Mouse (Mus musculus) lung, postnatal 0 days (tissue): ENCODE results near the gene Ctxn1.

Source experiments
- CTCF ChIP-seq: IDR thresholded peaks from 2 replicates; pipeline ENCODE4 v1.5.1; 2016; ENCODE audit warnings: antibody characterized with exemption, mild to moderate bottlenecking
- EP300 ChIP-seq: IDR thresholded peaks from 2 replicates; pipeline ENCODE4 v1.6.1; 2016; ENCODE audit warnings: antibody characterized with exemption, mild to moderate bottlenecking, control low read depth

DNA sequence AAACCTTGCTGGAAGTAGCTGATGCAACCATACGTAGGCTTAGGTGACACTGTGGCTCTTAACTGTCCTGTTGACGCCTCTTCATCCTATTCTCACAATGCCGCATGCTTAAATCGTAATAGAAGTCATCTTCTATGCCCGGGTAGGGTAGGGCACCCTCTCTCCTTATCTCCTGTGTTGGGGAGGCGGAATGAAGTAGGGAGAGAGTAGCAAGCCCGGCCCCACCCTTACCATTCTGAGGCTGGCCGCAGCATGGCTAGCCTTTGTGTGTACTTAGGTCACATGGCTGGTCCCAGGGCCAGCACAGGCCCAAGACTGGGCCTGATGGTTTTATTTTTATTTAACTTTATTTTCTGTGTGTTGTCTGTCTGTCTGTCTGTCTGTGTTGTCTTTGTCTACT lies 11.8 kb downstream of the Ctxn1 start:
- TF ChIP-seq EP300, result no peak
- TF ChIP-seq CTCF, result no peak
